Mouse (Mus musculus) G1E (cell line): ENCODE data around the gene Ehf. TPM values are rescaled to one million over a fixed set of nuclear protein-coding genes. Genes with fewer than 3 reads are reported as not detected.

ENCODE experiments used
- ATAC-seq: 2 replicates; pipeline ENCODE4 v1.8.0; 2016; ENCODE audit warnings: mild to moderate bottlenecking; ENCODE audit not compliant: insufficient number of reproducible peaks, poor library complexity, low FRiP score, severe bottlenecking; ENCODE audit errors: extremely low read depth
- DNase-seq: peaks from one replicate; pipeline ENCODE4 v3.0.0; 2012; ENCODE audit warnings: low spot score
- H3K27me3 ChIP-seq: 2 replicates; pipeline ENCODE4 v1.6.1; 2012; ENCODE audit warnings: mild to moderate bottlenecking, low read length, inconsistent platforms; ENCODE audit not compliant: insufficient read depth
- H3K36me3 ChIP-seq: replicated peaks from 2 replicates; pipeline ENCODE3; 2012; ENCODE audit warnings: mild to moderate bottlenecking, inconsistent platforms
- H3K4me1 ChIP-seq: 2 replicates; pipeline ENCODE4 v1.6.1; 2012; ENCODE audit warnings: low read depth, low read length, inconsistent platforms, mixed read lengths; ENCODE audit not compliant: insufficient read depth
- H3K4me3 ChIP-seq: 2 replicates; pipeline ENCODE4 v1.5.1; 2012; ENCODE audit warnings: low read depth, mild to moderate bottlenecking, inconsistent platforms, low read length, moderate library complexity, mixed read lengths
- H3K9me3 ChIP-seq: replicated peaks from 2 replicates; pipeline ENCODE4 v1.6.1; 2012; ENCODE audit warnings: inconsistent platforms
- CTCF ChIP-seq: IDR thresholded peaks from 2 replicates; pipeline ENCODE4 v1.5.1; 2012; ENCODE audit warnings: low read depth, low read length, inconsistent platforms, mixed read lengths
- GATA1 ChIP-seq: IDR thresholded peaks from 2 replicates; pipeline ENCODE4 v1.6.1; 2012; ENCODE audit warnings: borderline replicate concordance, low read length, inconsistent platforms, mixed read lengths
- GATA2 ChIP-seq: IDR thresholded peaks from 2 replicates; pipeline ENCODE4 v1.6.1; 2012; ENCODE audit warnings: low read depth, low read length, inconsistent platforms, borderline replicate concordance
- POLR2AphosphoS5 ChIP-seq: IDR thresholded peaks from 2 replicates; pipeline ENCODE4 v1.6.1; 2012; ENCODE audit warnings: low read depth, low read length, inconsistent platforms; ENCODE audit not compliant: insufficient replicate concordance
- TAL1 ChIP-seq: conservative IDR thresholded peaks from 2 replicates; pipeline ENCODE4 v1.6.1; 2012; ENCODE audit warnings: low read depth, low read length, inconsistent platforms, mixed read lengths
- polyA plus RNA-seq: library from polyadenylated mRNA; stranded (reverse); fragments of >175 nt; gene quantifications from 2 replicates; pipeline ENCODE4 v1.2.3, GENCODE M21; 2012
- total RNA-seq, 2 experiments: library from RNA; stranded (forward) in 1 of 2; stranded (reverse) in 1 of 2; fragments of 200-1000 nt in 1 of 2; fragments of >200 nt in 1 of 2; fragmentation: Nextera tagmentation in 1 of 2; gene quantifications; 2 replicates each; pipeline ENCODE4 v1.2.3; 2014 to 2017

Ehf gene
- total and polyA plus RNA-seq, 3 experiments = 0.15 to 21.1 (median 0.98) TPM

DNA sequence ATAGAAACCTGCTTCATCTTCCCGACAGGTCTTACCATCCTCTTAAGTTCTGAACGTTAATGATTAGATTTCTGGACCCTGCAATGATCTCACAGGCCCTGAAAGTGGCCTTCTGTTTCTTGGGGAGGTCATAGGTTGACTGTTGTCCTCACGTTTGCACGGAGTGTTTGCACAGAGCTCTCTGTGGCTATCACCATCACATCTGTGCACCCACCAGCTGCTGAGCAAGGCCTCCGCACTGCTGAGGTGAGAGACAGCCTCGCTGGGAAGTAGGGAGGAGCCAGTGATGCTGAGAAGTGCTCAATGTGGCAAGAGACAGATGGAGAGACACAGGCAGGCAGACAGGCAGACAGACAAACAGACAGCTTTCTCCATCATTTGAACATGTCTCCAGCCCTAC lies 3.6 kb upstream of the Ehf start:
- Histone ChIP-seq H3K27me3 (peaks cover 20% of the 10 kb centered on the region; the same call in 1 of the 2 replicates), H3K36me3 (no peaks in the 10 kb centered on the region), H3K4me1 (peaks cover 65% of the 10 kb centered on the region), H3K4me3 (no peak overlapping the region), H3K9me3 (no peaks in the 10 kb centered on the region)
- no peak for TF ChIP-seq GATA1
- no peak for TF ChIP-seq TAL1
- no peak for TF ChIP-seq GATA2
- no peak for TF ChIP-seq POLR2AphosphoS5
- no peak for TF ChIP-seq CTCF
- ATAC-seq = no peak
- DNase-seq = no peak

DNA sequence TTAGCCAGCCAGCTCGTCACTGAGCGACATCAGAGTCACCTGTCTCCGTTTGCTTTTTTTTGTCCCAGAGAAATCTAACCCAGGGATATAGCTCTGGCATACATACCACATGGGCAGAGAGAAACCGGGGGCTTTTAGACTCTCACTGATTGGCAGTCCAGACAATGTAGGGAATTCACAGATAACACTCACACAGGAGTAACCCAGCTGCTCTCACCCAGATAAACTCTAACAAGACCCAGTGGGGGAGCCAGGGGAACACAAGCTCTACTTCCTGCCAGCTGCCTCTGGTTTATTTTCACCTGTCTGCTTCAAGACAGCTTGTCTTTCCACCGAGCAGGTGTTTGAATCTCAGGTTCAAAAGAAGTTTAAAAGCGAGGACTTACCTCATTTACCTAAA lies 409 bp downstream of the Ehf start:
- TF ChIP-seq CTCF (no peak), TAL1 (peak; percentile 59; the same call in 1 of the 2 replicates), GATA2 (no peak), POLR2AphosphoS5 (no peak), GATA1 (no peak)
- ATAC-seq (peak; percentile 28; the same call in 1 of the 2 replicates), DNase-seq (peak; percentile 31)
- Histone ChIP-seq H3K4me3 (no peak overlapping the region; the same call in 1 of the 2 replicates), H3K36me3 (no peaks in the 10 kb centered on the region), H3K27me3 (no peaks in the 10 kb centered on the region), H3K9me3 (no peaks in the 10 kb centered on the region), H3K4me1 (peaks cover 89% of the 10 kb centered on the region)

GRCm38 (mm10) chr2:103298711-103299463 lies 4.2 kb downstream of the Ehf start:
- no peaks in the 10 kb centered on the region for H3K9me3 ChIP-seq
- H3K4me3 ChIP-seq = peak overlapping the region; percentile 66; the same call in 1 of the 2 replicates
- H3K36me3 ChIP-seq = no peaks in the 10 kb centered on the region
- peaks cover 2% of the 10 kb centered on the region; the same call in 1 of the 2 replicates for H3K27me3 ChIP-seq
- H3K4me1 ChIP-seq = peaks cover 86% of the 10 kb centered on the region
- DNase-seq = peak; percentile 58
- no peak for TF ChIP-seq CTCF
- no peak for TF ChIP-seq GATA2
- TF ChIP-seq POLR2AphosphoS5 = no peak
- TF ChIP-seq TAL1 = peak; percentile 76; the same call in 1 of the 2 replicates
- TF ChIP-seq GATA1 = no peak
- ATAC-seq = peak; percentile 91

- no peaks in the 10 kb centered on the region for H3K36me3 ChIP-seq
- H3K27me3 ChIP-seq = peaks cover 4% of the 10 kb centered on the region
- H3K4me1 ChIP-seq = peaks cover 69% of the 10 kb centered on the region
- no peaks in the 10 kb centered on the region for H3K9me3 ChIP-seq
- TF ChIP-seq GATA2 (no peak), CTCF (no peak), TAL1 (no peak), GATA1 (no peak), POLR2AphosphoS5 (no peak)
- ATAC-seq = no peak
- no peak overlapping the region for H3K4me3 ChIP-seq
- no peak for DNase-seq
These were observed 8.6 kb downstream of the Ehf start for GRCm38 (mm10) chr2:103294526-103294925.

DNA sequence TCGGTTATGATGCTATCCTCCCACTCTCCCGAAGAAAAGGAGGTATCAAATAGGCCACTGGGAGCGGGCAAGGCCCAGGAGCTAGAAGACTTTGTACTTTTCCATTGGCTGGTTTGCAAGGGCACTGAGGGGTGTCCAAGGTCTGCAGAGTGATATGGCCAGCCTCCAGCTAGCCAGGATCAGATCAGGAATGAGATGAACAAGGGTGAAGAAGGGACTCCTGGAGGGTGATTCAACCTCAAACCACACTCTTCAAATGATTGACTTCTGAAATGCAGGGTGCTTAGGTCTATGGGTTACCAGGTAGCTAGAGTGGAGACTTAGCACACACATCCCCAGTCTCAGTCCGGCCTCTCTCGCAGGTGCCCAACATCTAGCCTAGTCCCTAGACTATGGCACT lies 9.3 kb downstream of the Ehf start:
- DNase-seq = no peak
- peaks cover 7% of the 10 kb centered on the region for H3K27me3 ChIP-seq
- no peak overlapping the region for H3K4me3 ChIP-seq
- H3K4me1 ChIP-seq = peaks cover 61% of the 10 kb centered on the region
- no peaks in the 10 kb centered on the region for H3K9me3 ChIP-seq
- H3K36me3 ChIP-seq = no peaks in the 10 kb centered on the region
- no peak for TF ChIP-seq CTCF
- no peak for TF ChIP-seq GATA1
- TF ChIP-seq GATA2 = no peak
- no peak for TF ChIP-seq POLR2AphosphoS5
- no peak for TF ChIP-seq TAL1
- ATAC-seq = no peak

- H3K9me3 ChIP-seq = no peaks in the 10 kb centered on the region
- no peak overlapping the region for H3K4me3 ChIP-seq
- H3K36me3 ChIP-seq = no peaks in the 10 kb centered on the region
- DNase-seq (no peak), ATAC-seq (no peak)
- H3K4me1 ChIP-seq = peaks cover 56% of the 10 kb centered on the region
- peaks cover 13% of the 10 kb centered on the region for H3K27me3 ChIP-seq
- TF ChIP-seq TAL1 = no peak
These were observed 9.9 kb downstream of the Ehf start for GRCm38 (mm10) chr2:103293214-103293613.
